Mouse (Mus musculus) liver, adult 10 weeks (tissue): ENCODE results near the gene Gm867. TPM values are rescaled to one million over a fixed set of nuclear protein-coding genes. Genes with fewer than 3 reads are reported as not detected.

Experiments
- polyA plus RNA-seq: library from polyadenylated mRNA; stranded (reverse); fragments of 350-450 nt; fragmentation: Illumina TruSeq; extraction: RNeasy Lipid Tissue Mini Kit (QIAGEN cat#74804); gene quantifications from one replicate; pipeline ENCODE4 v1.2.3, GENCODE M21; 2014; ENCODE audit warnings: low read depth, low replicate concordance

Gene Gm867
- polyA plus RNA-seq, result not detected

GRCm38 (mm10) chr10:75940520-75940919 is at the start of gene Gm867:
Gene Gm867 (minus strand): TSS chr10:75940672.

GRCm38 (mm10) chr10:75954381-75954811 is 13.9 kb upstream of the Gm867 start, which contains the start of gene Gm5134:
Gene Gm5134 (plus strand): TSS chr10:75954514.

GRCm38 (mm10) chr10:75942736-75943477 is 2.4 kb upstream of the Gm867 start, which contains the start of gene Vpreb3:
Gene Vpreb3 (plus strand): TSS chr10:75943057.

GRCm38 (mm10) chr10:75935680-75936541 is 4.6 kb downstream of the Gm867 start, which contains the start of gene Mmp11:
Gene Mmp11 (minus strand): TSS chr10:75936496.

GRCm38 (mm10) chr10:75932891-75933290 is 7.6 kb downstream of the Gm867 start, which contains the start of gene Chchd10:
Gene Chchd10 (plus strand): TSS chr10:75933130.

GRCm38 (mm10) chr10:75921026-75921725 is 19.3 kb downstream of the Gm867 start, which contains the start of gene Smarcb1:
Gene Smarcb1 (minus strand): TSS chr10:75921617.

GRCm38 (mm10) chr10:75893089-75893750 is 47.3 kb downstream of the Gm867 start, which contains the start of gene Derl3:
Gene Derl3 (plus strand): TSS chr10:75893413.

Other genes with a start within 250 kb of the Gm867 start
- gene Cabin1, start 176.3 kb downstream of the Gm867 start, polyA plus RNA-seq, result 1.2 TPM
- gene Ddt, start 167.3 kb downstream of the Gm867 start, polyA plus RNA-seq, result 63.7 TPM
- not detected for gene Gm20441, start 159.7 kb downstream of the Gm867 start, polyA plus RNA-seq
- gene Gstt3, start 159.3 kb downstream of the Gm867 start, polyA plus RNA-seq, result 132 TPM
- 89.7 TPM for gene Gstt1, start 142.1 kb downstream of the Gm867 start, polyA plus RNA-seq
- not detected for gene Gstt4, start 118.1 kb downstream of the Gm867 start, polyA plus RNA-seq
- gene Gstt2, start 103.2 kb downstream of the Gm867 start, polyA plus RNA-seq, result 26.0 TPM
- 1.6 TPM for gene Mif, start 80.4 kb downstream of the Gm867 start, polyA plus RNA-seq
- not detected for gene Derl3, start 47.3 kb downstream of the Gm867 start, polyA plus RNA-seq
- 4.8 TPM for gene Smarcb1, start 19.1 kb downstream of the Gm867 start, polyA plus RNA-seq
- gene Chchd10, start 7.5 kb downstream of the Gm867 start, polyA plus RNA-seq, result 79.2 TPM
- not detected for gene Mmp11, start 4.2 kb downstream of the Gm867 start, polyA plus RNA-seq
- not detected for gene Vpreb3, start 2.4 kb upstream of the Gm867 start, polyA plus RNA-seq
- gene Gm5134, start 13.8 kb upstream of the Gm867 start, polyA plus RNA-seq, result not detected
- gene Zfp280b, start 92.0 kb upstream of the Gm867 start, polyA plus RNA-seq, result 4.6 TPM
- gene Slc5a4b, start 170.3 kb upstream of the Gm867 start, polyA plus RNA-seq, result not detected
- not detected for gene Slc5a4a, start 206.8 kb upstream of the Gm867 start, polyA plus RNA-seq